Mouse (Mus musculus): ENCODE data around the gene Myrf. TPM values are rescaled to one million over a fixed set of nuclear protein-coding genes. Genes with fewer than 3 reads are reported as not detected.

The Myrf gene
- polyA plus RNA-seq, 1 experiment, result 62.8 TPM

GRCm38 (mm10) chr19:10189940-10190339 lies 50.6 kb downstream of the Myrf start:
- TF ChIP-seq CTCF (IDR thresholded peaks at IDR 0.05; ENCODE audit: insufficient read depth, low read length) (no peak), POLR2A (IDR thresholded peaks at IDR 0.05; ENCODE audit: borderline replicate concordance, extremely low read depth, low read depth, low read length) (no peak)
- no peak for DNase-seq
- Histone ChIP-seq H3K4me1 (ENCODE audit: control insufficient read depth, insufficient read depth, low read length) (0 out of 2 replicates have a peak, but pooled peaks cover 3% of the 10 kb centered on the region), H3K4me3 (replicated peaks; ENCODE audit: extremely low read depth, low read depth, low read length) (no peak overlapping the region)
- 93% methylated on average over 8 of the region's 8 CpGs for WGBS

DNA sequence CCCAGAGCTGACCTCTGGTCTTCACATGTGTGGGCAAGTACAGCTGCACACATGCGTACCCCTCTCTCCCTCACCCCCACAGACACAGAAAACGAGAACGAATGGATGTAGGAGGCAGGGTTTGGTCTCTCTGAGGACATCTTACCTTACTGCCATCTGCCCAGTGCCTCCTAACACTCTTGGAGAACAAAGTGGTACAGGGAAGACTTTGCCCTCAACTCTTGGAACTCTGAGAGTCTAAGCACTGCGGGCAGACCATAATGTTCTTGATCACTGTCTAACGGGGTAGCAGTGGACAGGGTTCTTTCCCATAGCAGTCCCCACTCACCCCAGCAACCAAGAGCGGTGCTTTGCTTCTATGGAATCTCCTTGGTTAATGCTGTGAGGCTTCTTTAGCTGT lies 51.5 kb downstream of the Myrf start:
- TF ChIP-seq POLR2A (IDR thresholded peaks at IDR 0.05; ENCODE audit: borderline replicate concordance, extremely low read depth, low read depth, low read length) (no peak), CTCF (IDR thresholded peaks at IDR 0.05; ENCODE audit: insufficient read depth, low read length) (no peak)
- DNase-seq, result no peak
- 94% methylated on average over 6 of the region's 6 CpGs for WGBS

GRCm38 (mm10) chr19:10188281-10188811 lies 52.2 kb downstream of the Myrf start:
- no peak for DNase-seq
- 0 out of 2 replicates have a peak, but pooled peaks cover 3% of the 10 kb centered on the region for H3K4me1 ChIP-seq (ENCODE audit: control insufficient read depth, insufficient read depth, low read length)
- H3K4me3 ChIP-seq (replicated peaks; ENCODE audit: extremely low read depth, low read depth, low read length), result no peak overlapping the region
- WGBS, result 70% methylated on average over 10 of the region's 10 CpGs
- no peak for TF ChIP-seq POLR2A (IDR thresholded peaks at IDR 0.05; ENCODE audit: borderline replicate concordance, extremely low read depth, low read depth, low read length)
- no peak for TF ChIP-seq CTCF (IDR thresholded peaks at IDR 0.05; ENCODE audit: insufficient read depth, low read length)

More for the DNA sequence above, 51.5 kb downstream of the Myrf start:
- Histone ChIP-seq H3K4me3 (replicated peaks; ENCODE audit: extremely low read depth, low read depth, low read length) (no peak overlapping the region), H3K4me1 (ENCODE audit: control insufficient read depth, insufficient read depth, low read length) (0 out of 2 replicates have a peak, but pooled peaks cover 3% of the 10 kb centered on the region)

DNA sequence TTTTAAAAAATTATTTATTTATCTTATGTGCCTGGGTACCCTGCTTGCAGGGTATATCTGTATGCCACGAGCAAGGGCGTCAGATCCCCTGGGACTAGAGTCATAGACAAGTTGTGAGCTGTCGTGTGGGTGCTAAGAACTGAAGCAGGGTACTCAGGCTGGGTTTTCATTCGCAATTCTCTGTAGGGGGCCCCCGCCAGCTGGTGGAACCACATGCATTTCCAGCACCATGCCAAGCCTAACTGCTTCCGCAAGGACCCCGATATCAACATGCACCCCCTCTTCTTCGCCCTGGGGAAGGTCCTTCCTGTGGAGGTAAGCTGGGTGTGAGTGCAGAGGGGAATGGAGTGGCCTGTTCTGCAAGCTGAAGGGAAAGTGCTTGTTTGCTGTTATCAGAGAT lies 54.0 kb downstream of the Myrf start:
- Histone ChIP-seq H3K4me3 (replicated peaks; ENCODE audit: extremely low read depth, low read depth, low read length) (no peak overlapping the region), H3K4me1 (ENCODE audit: control insufficient read depth, insufficient read depth, low read length) (peaks cover 8% of the 10 kb centered on the region)
- 96% methylated on average over 8 of the region's 8 CpGs for WGBS
- no peak for DNase-seq
- TF ChIP-seq CTCF (IDR thresholded peaks at IDR 0.05; ENCODE audit: insufficient read depth, low read length) (no peak), POLR2A (IDR thresholded peaks at IDR 0.05; ENCODE audit: borderline replicate concordance, extremely low read depth, low read depth, low read length) (no peak)

DNA sequence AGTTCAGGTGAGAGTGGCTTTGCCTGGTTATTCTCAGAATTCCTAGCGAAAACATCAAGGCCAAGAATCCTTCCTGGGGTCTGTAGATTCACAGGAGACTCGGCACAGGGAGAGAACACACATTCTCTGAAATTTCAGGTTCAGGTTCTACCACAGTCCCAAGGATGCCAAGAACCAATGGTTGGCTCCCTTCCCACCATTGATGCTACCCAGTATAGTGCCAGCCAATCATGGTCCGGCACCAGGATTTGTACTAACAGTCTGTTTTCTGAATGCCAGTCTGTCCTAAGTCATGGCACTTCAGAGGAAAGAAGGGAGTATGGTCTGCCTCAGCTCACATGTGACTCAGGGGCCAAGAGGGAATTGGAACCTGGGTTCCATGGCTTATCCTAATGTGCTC lies 54.7 kb downstream of the Myrf start:
- H3K4me1 ChIP-seq (ENCODE audit: control insufficient read depth, insufficient read depth, low read length), result peaks cover 5% of the 10 kb centered on the region
- no peak for DNase-seq
- WGBS, result 85% methylated on average over 3 of the region's 3 CpGs
- H3K4me3 ChIP-seq (replicated peaks; ENCODE audit: extremely low read depth, low read depth, low read length), result no peak overlapping the region
- TF ChIP-seq POLR2A (IDR thresholded peaks at IDR 0.05; ENCODE audit: borderline replicate concordance, extremely low read depth, low read depth, low read length) (no peak), CTCF (IDR thresholded peaks at IDR 0.05; ENCODE audit: insufficient read depth, low read length) (no peak)

DNA sequence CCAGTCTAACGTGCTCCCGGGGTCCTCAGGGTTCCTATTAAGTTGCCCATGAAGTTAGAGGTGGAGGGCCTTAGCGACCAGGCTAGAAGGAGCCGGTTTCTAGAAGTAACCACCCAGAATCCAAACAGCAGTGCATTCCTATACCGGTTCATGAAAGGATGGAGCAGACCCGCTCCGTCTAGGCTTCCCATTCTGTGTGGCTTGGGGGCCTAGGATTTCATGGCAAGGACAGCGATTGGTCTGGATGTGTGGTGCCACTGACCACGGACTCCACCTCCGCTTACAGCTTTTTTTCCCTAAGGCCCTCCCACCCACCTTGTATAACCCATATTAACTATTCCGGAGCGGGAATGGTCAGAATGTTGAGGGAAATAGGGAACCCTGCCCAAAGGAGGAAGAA lies 56.5 kb downstream of the Myrf start:
- WGBS, result 18% methylated on average over 12 of the region's 12 CpGs
- TF ChIP-seq CTCF (IDR thresholded peaks at IDR 0.05; ENCODE audit: insufficient read depth, low read length), result no peak
- TF ChIP-seq POLR2A (IDR thresholded peaks at IDR 0.05; ENCODE audit: borderline replicate concordance, extremely low read depth, low read depth, low read length), result peak; percentile 82; the same call in 1 of the 2 replicates
- peaks cover 5% of the 10 kb centered on the region for H3K4me1 ChIP-seq (ENCODE audit: control insufficient read depth, insufficient read depth, low read length)
- H3K4me3 ChIP-seq (replicated peaks; ENCODE audit: extremely low read depth, low read depth, low read length), result peak overlapping the region; percentile 87
- peak; percentile 35 for DNase-seq

- peak; percentile 76; the same call in 1 of the 2 replicates for TF ChIP-seq POLR2A (IDR thresholded peaks at IDR 0.05; ENCODE audit: borderline replicate concordance, extremely low read depth, low read depth, low read length)
- TF ChIP-seq CTCF (IDR thresholded peaks at IDR 0.05; ENCODE audit: insufficient read depth, low read length), result no peak
- 2% methylated on average over 35 of the region's 35 CpGs for WGBS
- Histone ChIP-seq H3K4me1 (ENCODE audit: control insufficient read depth, insufficient read depth, low read length) (peaks cover 5% of the 10 kb centered on the region), H3K4me3 (replicated peaks; ENCODE audit: extremely low read depth, low read depth, low read length) (peak overlapping the region; percentile 87)
- DNase-seq, result peak; percentile 77
These were observed 57.1 kb downstream of the Myrf start for GRCm38 (mm10) chr19:10183299-10183983.

- WGBS, result under 1% methylated on average over 70 of the region's 70 CpGs
- peak; percentile 53; the same call in 1 of the 2 replicates for TF ChIP-seq POLR2A (IDR thresholded peaks at IDR 0.05; ENCODE audit: borderline replicate concordance, extremely low read depth, low read depth, low read length)
- TF ChIP-seq CTCF (IDR thresholded peaks at IDR 0.05; ENCODE audit: insufficient read depth, low read length), result peak; percentile 37; the same call in 1 of the 2 replicates
- peaks cover 5% of the 10 kb centered on the region for H3K4me1 ChIP-seq (ENCODE audit: control insufficient read depth, insufficient read depth, low read length)
- peak; percentile 82 for DNase-seq
- peak within 1 kb of the TSS; percentile 87 for H3K4me3 ChIP-seq (replicated peaks; ENCODE audit: extremely low read depth, low read depth, low read length)
These were observed 57.8 kb downstream of the Myrf start, which contains the start of gene Fads1 for GRCm38 (mm10) chr19:10182670-10183298. Gene Fads1, plus strand, starts transcription at chr19:10182888.

GRCm38 (mm10) chr19:10182142-10182541 lies 58.4 kb downstream of the Myrf start:
- H3K4me1 ChIP-seq (ENCODE audit: control insufficient read depth, insufficient read depth, low read length), result peaks cover 5% of the 10 kb centered on the region
- DNase-seq, result no peak
- 16% methylated on average over 7 of the region's 7 CpGs for WGBS
- TF ChIP-seq CTCF (IDR thresholded peaks at IDR 0.05; ENCODE audit: insufficient read depth, low read length) (no peak), POLR2A (IDR thresholded peaks at IDR 0.05; ENCODE audit: borderline replicate concordance, extremely low read depth, low read depth, low read length) (no peak)
- peak overlapping the region; percentile 87 for H3K4me3 ChIP-seq (replicated peaks; ENCODE audit: extremely low read depth, low read depth, low read length)
